Mouse (Mus musculus): Measurements from ENCODE around the gene Zc3h12c. TPM values are rescaled to one million over a fixed set of nuclear protein-coding genes. Genes with fewer than 3 reads are reported as not detected.

Gene Zc3h12c
- polyA plus RNA-seq, 1 experiment from 2014 or later, result 3.9 TPM

DNA sequence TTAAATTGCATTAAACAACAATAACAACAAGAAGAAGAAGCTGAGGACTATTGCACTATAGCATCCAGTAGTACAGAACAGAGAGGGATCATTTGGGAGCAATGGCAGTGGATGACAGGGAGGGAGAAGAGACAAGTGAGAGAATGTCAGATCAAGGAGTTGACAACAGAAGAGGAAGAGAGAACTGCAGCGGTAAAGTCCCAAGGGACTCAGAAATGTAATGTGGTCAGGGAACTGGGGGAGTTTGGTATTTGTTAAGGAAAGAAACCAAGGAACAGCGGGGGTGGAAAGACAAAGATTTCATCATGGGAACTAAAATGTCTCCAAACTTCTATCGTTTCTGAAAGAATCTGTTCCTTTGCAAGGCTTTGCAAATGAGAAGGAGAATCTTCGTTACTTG, 22.5 kb upstream of the Zc3h12c start:
- no peak overlapping the region for H3K9ac ChIP-seq (ENCODE audit: low read depth, low read length)
- no peak overlapping the region for H3K27ac ChIP-seq (ENCODE audit: low read length)
- peaks cover 6% of the 10 kb centered on the region for H3K4me1 ChIP-seq (ENCODE audit: control insufficient read depth, insufficient read depth, low read length)
- no peaks in the 10 kb centered on the region for H3K9me3 ChIP-seq (replicated peaks; ENCODE audit: control insufficient read depth, low read length, poor library complexity, severe bottlenecking)
- no peak for ATAC-seq
- no peak overlapping the region for H3K4me2 ChIP-seq (ENCODE audit: low read length)
- H3K36me3 ChIP-seq (ENCODE audit: control insufficient read depth, insufficient read depth, low read length), result no peaks in the 10 kb centered on the region
- no peaks in the 10 kb centered on the region for H3K27me3 ChIP-seq (ENCODE audit: control insufficient read depth, insufficient read depth, low read depth, low read length)
- H3K4me3 ChIP-seq (ENCODE audit: low read depth, low read length), result no peak overlapping the region
- 89% methylated on average over 4 of the region's 4 CpGs for WGBS

DNA sequence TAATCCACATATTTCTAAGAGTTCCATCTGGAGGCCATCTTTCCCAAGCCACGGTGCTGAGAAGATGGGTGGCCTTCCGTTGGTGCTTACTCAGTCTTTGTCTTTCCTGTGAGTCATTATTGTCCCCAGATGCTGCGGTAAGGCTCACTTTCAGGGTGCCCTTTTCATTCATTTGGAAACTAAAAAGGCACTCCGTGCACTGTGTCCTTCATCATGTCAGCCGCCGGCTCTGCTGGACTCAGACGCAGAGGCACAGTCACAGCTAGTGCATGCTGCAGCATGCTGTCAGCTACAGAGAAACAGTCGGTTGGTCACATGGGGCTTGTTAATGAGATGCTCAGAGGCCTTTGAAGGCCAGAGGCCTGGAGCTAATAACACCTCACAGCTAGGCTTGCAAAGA, 19.7 kb upstream of the Zc3h12c start:
- H3K9ac ChIP-seq (ENCODE audit: low read depth, low read length), result peak overlapping the region; percentile 48; the same call in 1 of the 2 replicates
- H3K4me2 ChIP-seq (ENCODE audit: low read length), result peak overlapping the region; percentile 37
- WGBS, result 6% methylated on average over 8 of the region's 8 CpGs
- no peak overlapping the region for H3K4me3 ChIP-seq (ENCODE audit: low read depth, low read length)
- no peaks in the 10 kb centered on the region for H3K27me3 ChIP-seq (ENCODE audit: control insufficient read depth, insufficient read depth, low read depth, low read length)
- H3K9me3 ChIP-seq (replicated peaks; ENCODE audit: control insufficient read depth, low read length, poor library complexity, severe bottlenecking), result no peaks in the 10 kb centered on the region
- peak overlapping the region; percentile 73 for H3K27ac ChIP-seq (ENCODE audit: low read length)
- peaks cover 6% of the 10 kb centered on the region for H3K4me1 ChIP-seq (ENCODE audit: control insufficient read depth, insufficient read depth, low read length)
- H3K36me3 ChIP-seq (ENCODE audit: control insufficient read depth, insufficient read depth, low read length), result no peaks in the 10 kb centered on the region
- ATAC-seq, result peak; percentile 84

DNA sequence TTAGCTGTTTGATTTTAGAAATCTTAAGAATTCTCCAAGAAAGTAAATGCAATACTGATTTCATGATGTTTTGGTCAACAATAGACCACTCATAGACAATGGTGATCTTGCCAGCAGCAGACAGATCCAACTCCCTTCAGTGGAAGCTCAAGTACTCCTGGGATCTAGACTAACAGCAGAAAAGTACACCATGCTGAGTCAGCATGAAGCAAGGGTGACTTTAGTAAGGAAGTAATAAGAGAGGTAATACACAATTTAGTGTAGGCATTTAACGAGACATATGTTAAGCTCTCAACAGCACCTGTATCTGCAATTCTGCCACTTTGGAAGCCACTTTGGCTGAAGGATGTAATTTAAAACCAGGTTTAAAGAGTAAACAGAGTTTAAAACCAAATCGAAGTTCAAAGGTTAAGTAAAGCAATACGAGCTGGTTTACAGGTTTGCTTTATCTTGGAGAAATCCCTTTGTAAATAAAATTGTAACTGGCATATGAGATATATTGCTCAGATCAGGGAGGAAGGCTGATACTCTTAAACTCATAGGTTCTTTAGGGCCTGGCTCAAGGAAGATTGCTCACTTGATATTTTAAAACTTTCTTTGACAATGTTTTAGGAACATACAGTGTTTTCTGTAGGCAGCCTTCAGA, 18.0 kb upstream of the Zc3h12c start:
- Histone ChIP-seq H3K27me3 (ENCODE audit: control insufficient read depth, insufficient read depth, low read depth, low read length) (no peaks in the 10 kb centered on the region), H3K27ac (ENCODE audit: low read length) (no peak overlapping the region), H3K36me3 (ENCODE audit: control insufficient read depth, insufficient read depth, low read length) (no peaks in the 10 kb centered on the region), H3K4me3 (ENCODE audit: low read depth, low read length) (no peak overlapping the region), H3K9me3 (replicated peaks; ENCODE audit: control insufficient read depth, low read length, poor library complexity, severe bottlenecking) (no peaks in the 10 kb centered on the region), H3K9ac (ENCODE audit: low read depth, low read length) (no peak overlapping the region), H3K4me2 (ENCODE audit: low read length) (no peak overlapping the region), H3K4me1 (ENCODE audit: control insufficient read depth, insufficient read depth, low read length) (peaks cover 6% of the 10 kb centered on the region)
- WGBS, result 89% methylated on average over 3 of the region's 3 CpGs
- ATAC-seq, result no peak

DNA sequence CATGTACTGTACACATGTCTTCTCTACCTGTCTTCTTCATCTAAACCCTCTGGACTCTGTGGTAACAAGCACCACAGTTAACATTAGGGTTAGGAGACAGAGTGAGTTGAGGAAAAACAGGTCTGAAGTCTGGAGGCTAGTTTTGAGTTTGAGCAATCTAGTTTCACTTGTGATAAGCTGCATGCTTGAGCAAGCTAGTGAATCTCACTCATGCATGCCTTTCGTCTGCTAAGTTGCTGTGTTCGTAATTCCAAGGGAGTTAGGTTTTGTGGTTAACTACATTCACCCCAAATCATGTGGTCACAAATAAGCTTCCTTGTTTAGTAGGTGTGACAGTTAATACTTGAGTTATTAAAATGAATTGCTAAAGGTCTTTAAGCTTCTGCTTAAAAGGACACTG, 13.0 kb upstream of the Zc3h12c start:
- no peak overlapping the region for H3K27ac ChIP-seq (ENCODE audit: low read length)
- H3K9ac ChIP-seq (ENCODE audit: low read depth, low read length), result no peak overlapping the region
- H3K4me1 ChIP-seq (ENCODE audit: control insufficient read depth, insufficient read depth, low read length), result no peaks in the 10 kb centered on the region
- no peak overlapping the region for H3K4me3 ChIP-seq (ENCODE audit: low read depth, low read length)
- WGBS, result 75% methylated on average over 2 of the region's 2 CpGs
- no peaks in the 10 kb centered on the region for H3K36me3 ChIP-seq (ENCODE audit: control insufficient read depth, insufficient read depth, low read length)
- no peak overlapping the region for H3K4me2 ChIP-seq (ENCODE audit: low read length)
- no peaks in the 10 kb centered on the region for H3K27me3 ChIP-seq (ENCODE audit: control insufficient read depth, insufficient read depth, low read depth, low read length)
- no peaks in the 10 kb centered on the region for H3K9me3 ChIP-seq (replicated peaks; ENCODE audit: control insufficient read depth, low read length, poor library complexity, severe bottlenecking)
- ATAC-seq, result no peak

DNA sequence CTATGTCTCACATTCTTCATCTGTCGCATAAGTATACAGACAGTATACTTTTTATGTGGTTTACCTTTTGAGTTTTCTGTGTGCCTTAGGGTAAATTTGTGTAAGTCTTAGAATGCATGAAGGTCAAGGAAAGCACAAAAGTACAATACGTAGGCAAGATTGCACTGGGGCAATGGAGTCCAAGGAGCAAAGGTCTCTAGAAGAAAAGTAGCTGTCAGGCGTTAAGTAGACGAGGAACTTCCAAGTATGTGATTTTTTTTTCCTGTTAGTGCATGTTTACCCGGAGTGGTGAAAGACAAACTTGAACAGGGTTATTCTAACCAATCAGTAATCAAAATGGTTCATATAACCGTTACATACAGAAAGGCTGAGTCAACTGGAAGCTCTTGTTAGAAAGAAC, 12.5 kb upstream of the Zc3h12c start:
- ATAC-seq, result no peak
- Histone ChIP-seq H3K4me2 (ENCODE audit: low read length) (no peak overlapping the region), H3K9ac (ENCODE audit: low read depth, low read length) (no peak overlapping the region), H3K36me3 (ENCODE audit: control insufficient read depth, insufficient read depth, low read length) (no peaks in the 10 kb centered on the region), H3K9me3 (replicated peaks; ENCODE audit: control insufficient read depth, low read length, poor library complexity, severe bottlenecking) (no peaks in the 10 kb centered on the region), H3K27me3 (ENCODE audit: control insufficient read depth, insufficient read depth, low read depth, low read length) (no peaks in the 10 kb centered on the region), H3K4me3 (ENCODE audit: low read depth, low read length) (no peak overlapping the region), H3K27ac (ENCODE audit: low read length) (no peak overlapping the region), H3K4me1 (ENCODE audit: control insufficient read depth, insufficient read depth, low read length) (no peaks in the 10 kb centered on the region)
- WGBS, result 90% methylated on average over 6 of the region's 6 CpGs

DNA sequence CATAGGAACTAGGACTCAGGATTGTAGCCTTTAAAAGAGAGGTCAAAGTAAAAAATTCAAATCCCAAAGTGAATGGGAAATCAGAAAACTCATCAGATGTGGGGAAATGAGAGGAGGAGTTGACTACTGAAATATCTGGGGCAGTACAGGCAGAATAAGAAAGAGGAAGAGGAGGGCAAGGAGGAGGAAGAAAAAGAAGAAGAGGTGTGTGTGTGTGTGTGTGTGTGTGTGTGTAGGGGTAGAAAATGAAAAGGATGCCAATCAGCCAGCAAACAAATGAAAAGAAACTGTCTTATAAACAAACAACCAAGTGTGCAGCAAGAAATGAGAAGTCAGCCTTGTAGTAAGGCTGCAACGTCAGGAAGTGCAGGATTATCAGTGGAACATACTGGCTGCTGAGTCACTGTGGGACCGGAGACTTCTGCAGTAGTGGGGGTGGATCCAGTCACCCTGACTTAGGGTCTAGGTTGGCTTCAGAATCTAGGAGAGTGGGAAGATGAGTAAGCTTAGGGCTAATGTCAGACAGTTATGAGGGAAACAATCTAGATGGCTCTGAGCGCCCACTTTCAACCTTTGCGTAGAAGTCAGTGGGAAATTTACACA, 7.0 kb upstream of the Zc3h12c start:
- Histone ChIP-seq H3K4me1 (ENCODE audit: control insufficient read depth, insufficient read depth, low read length) (no peaks in the 10 kb centered on the region), H3K9me3 (replicated peaks; ENCODE audit: control insufficient read depth, low read length, poor library complexity, severe bottlenecking) (no peaks in the 10 kb centered on the region), H3K9ac (ENCODE audit: low read depth, low read length) (no peak overlapping the region), H3K4me2 (ENCODE audit: low read length) (no peak overlapping the region), H3K36me3 (ENCODE audit: control insufficient read depth, insufficient read depth, low read length) (no peaks in the 10 kb centered on the region), H3K27me3 (ENCODE audit: control insufficient read depth, insufficient read depth, low read depth, low read length) (no peaks in the 10 kb centered on the region), H3K27ac (ENCODE audit: low read length) (no peak overlapping the region), H3K4me3 (ENCODE audit: low read depth, low read length) (no peak overlapping the region)
- no peak for ATAC-seq
- 73% methylated on average over 4 of the region's 4 CpGs for WGBS

DNA sequence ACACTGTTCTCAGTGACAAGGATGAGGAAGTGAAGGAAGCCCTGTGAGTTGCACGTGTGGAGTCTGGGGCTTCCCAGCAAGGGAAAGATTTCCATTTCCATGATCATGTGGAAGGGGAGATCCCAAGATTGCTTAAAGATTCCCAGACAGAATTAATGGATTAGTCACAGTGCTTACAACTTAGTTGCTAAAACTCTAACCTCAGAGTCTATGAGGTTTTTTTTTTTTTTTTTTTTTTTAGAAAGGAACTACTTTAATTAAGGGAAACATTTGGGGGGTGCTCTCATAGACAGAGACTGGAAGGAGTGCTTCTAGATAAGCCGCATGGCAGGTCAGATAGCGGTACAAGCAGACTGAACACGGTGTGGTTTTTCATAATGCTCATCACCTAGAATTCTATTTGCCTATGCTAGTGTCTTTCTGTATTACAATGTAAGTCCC, 6.3 kb upstream of the Zc3h12c start:
- H3K4me1 ChIP-seq (ENCODE audit: control insufficient read depth, insufficient read depth, low read length), result no peaks in the 10 kb centered on the region
- H3K4me3 ChIP-seq (ENCODE audit: low read depth, low read length), result no peak overlapping the region
- H3K9ac ChIP-seq (ENCODE audit: low read depth, low read length), result no peak overlapping the region
- no peak overlapping the region for H3K27ac ChIP-seq (ENCODE audit: low read length)
- no peaks in the 10 kb centered on the region for H3K9me3 ChIP-seq (replicated peaks; ENCODE audit: control insufficient read depth, low read length, poor library complexity, severe bottlenecking)
- H3K27me3 ChIP-seq (ENCODE audit: control insufficient read depth, insufficient read depth, low read depth, low read length), result no peaks in the 10 kb centered on the region
- no peaks in the 10 kb centered on the region for H3K36me3 ChIP-seq (ENCODE audit: control insufficient read depth, insufficient read depth, low read length)
- 80% methylated on average over 4 of the region's 4 CpGs for WGBS
- no peak overlapping the region for H3K4me2 ChIP-seq (ENCODE audit: low read length)
- no peak for ATAC-seq

DNA sequence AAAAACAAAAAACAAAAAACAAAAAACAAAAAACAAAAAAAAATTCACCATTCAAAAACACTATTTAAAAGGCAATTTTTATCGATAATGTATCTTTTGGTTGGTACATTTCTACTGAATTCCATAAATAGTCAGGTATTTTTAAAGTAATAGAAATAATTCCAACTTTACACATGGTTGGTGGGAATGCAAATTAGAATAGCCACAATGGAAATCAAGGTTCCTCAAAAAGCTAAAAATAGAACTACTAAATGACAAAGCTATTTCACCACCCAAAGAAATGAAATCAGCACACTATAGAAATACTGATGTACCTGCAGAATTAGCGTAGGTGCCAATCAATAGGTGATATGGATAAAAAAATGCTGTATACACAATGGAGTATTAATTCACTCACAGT, 5.6 kb upstream of the Zc3h12c start:
- no peak overlapping the region for H3K4me2 ChIP-seq (ENCODE audit: low read length)
- no peak overlapping the region for H3K4me3 ChIP-seq (ENCODE audit: low read depth, low read length)
- H3K4me1 ChIP-seq (ENCODE audit: control insufficient read depth, insufficient read depth, low read length), result peaks cover 6% of the 10 kb centered on the region
- H3K9ac ChIP-seq (ENCODE audit: low read depth, low read length), result no peak overlapping the region
- no peak overlapping the region for H3K27ac ChIP-seq (ENCODE audit: low read length)
- no peak for ATAC-seq
- H3K9me3 ChIP-seq (replicated peaks; ENCODE audit: control insufficient read depth, low read length, poor library complexity, severe bottlenecking), result no peaks in the 10 kb centered on the region
- 94% methylated on average over 2 of the region's 2 CpGs for WGBS
- no peaks in the 10 kb centered on the region for H3K27me3 ChIP-seq (ENCODE audit: control insufficient read depth, insufficient read depth, low read depth, low read length)
- no peaks in the 10 kb centered on the region for H3K36me3 ChIP-seq (ENCODE audit: control insufficient read depth, insufficient read depth, low read length)

DNA sequence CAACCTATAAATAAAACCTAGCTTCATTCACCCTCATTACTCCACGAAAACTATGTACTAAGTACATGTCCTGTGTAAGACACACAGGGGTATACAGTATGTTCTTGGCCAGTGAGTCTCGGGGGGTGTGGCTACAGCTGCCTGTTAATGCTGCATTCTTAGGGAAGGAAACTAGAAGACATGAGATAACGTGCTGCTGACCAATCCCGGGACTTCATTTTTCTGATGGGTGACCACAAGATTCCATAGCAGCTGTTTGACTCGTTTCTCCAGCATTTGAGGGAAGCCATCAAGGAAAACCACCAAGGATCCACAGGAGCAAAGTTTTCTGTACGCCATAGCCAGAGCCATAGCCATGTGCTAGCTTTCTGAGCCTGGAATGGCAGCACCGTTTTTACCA, 4.2 kb upstream of the Zc3h12c start:
- no peaks in the 10 kb centered on the region for H3K9me3 ChIP-seq (replicated peaks; ENCODE audit: control insufficient read depth, low read length, poor library complexity, severe bottlenecking)
- 76% methylated on average over 7 of the region's 7 CpGs for WGBS
- ATAC-seq, result no peak

More for the DNA sequence above, 4.2 kb upstream of the Zc3h12c start:
- Histone ChIP-seq H3K27ac (ENCODE audit: low read length) (no peak overlapping the region), H3K36me3 (ENCODE audit: control insufficient read depth, insufficient read depth, low read length) (no peaks in the 10 kb centered on the region), H3K27me3 (ENCODE audit: control insufficient read depth, insufficient read depth, low read depth, low read length) (no peaks in the 10 kb centered on the region), H3K9ac (ENCODE audit: low read depth, low read length) (no peak overlapping the region), H3K4me3 (ENCODE audit: low read depth, low read length) (no peak overlapping the region), H3K4me1 (ENCODE audit: control insufficient read depth, insufficient read depth, low read length) (peaks cover 7% of the 10 kb centered on the region), H3K4me2 (ENCODE audit: low read length) (no peak overlapping the region)

All from midbrain, embryonic 16.5 days (tissue).